Mouse (Mus musculus): Measurements from ENCODE around the gene Eif4e3. TPM values are rescaled to one million over a fixed set of nuclear protein-coding genes. Genes with fewer than 3 reads are reported as not detected.

The Eif4e3 gene
- polyA plus RNA-seq, 1 experiment: 2.6 TPM

GRCm38 (mm10) chr6:99678108-99678507, 11.5 kb upstream of the Eif4e3 start:
- H3K27me3 ChIP-seq (ENCODE audit: control insufficient read depth, insufficient read depth, low read length): no peaks in the 10 kb centered on the region
- H3K27ac ChIP-seq (ENCODE audit: insufficient read depth, low read depth, low read length): no peak overlapping the region
- H3K4me1 ChIP-seq (ENCODE audit: control insufficient read depth, insufficient read depth, insufficient read length, low read length): peaks cover 5% of the 10 kb centered on the region; the same call in 1 of the 2 replicates
- H3K36me3 ChIP-seq (ENCODE audit: control insufficient read depth, insufficient read depth, low read length): no peaks in the 10 kb centered on the region
- no peak for TF ChIP-seq POLR2A (IDR thresholded peaks at IDR 0.05; ENCODE audit: low read depth, low read length)
- no peak for TF ChIP-seq CTCF (IDR thresholded peaks at IDR 0.05; ENCODE audit: extremely low read depth, insufficient read length, insufficient replicate concordance, low read depth, low read length)
- no peak overlapping the region for H3K4me3 ChIP-seq (ENCODE audit: low read depth, low read length)
- WGBS: 75% methylated on average over 11 of the region's 11 CpGs

- Histone ChIP-seq H3K27me3 (ENCODE audit: control insufficient read depth, insufficient read depth, low read length) (no peaks in the 10 kb centered on the region), H3K27ac (ENCODE audit: insufficient read depth, low read depth, low read length) (no peak overlapping the region), H3K4me1 (ENCODE audit: control insufficient read depth, insufficient read depth, insufficient read length, low read length) (peaks cover 5% of the 10 kb centered on the region; the same call in 1 of the 2 replicates), H3K36me3 (ENCODE audit: control insufficient read depth, insufficient read depth, low read length) (no peaks in the 10 kb centered on the region), H3K4me3 (ENCODE audit: low read depth, low read length) (no peak overlapping the region)
- 35% methylated on average over 8 of the region's 8 CpGs for WGBS
- TF ChIP-seq CTCF (IDR thresholded peaks at IDR 0.05; ENCODE audit: extremely low read depth, insufficient read length, insufficient replicate concordance, low read depth, low read length) (no peak), POLR2A (IDR thresholded peaks at IDR 0.05; ENCODE audit: low read depth, low read length) (no peak)
Observed at GRCm38 (mm10) chr6:99677325-99677724, 10.8 kb upstream of the Eif4e3 start.

- peaks cover 5% of the 10 kb centered on the region; the same call in 1 of the 2 replicates for H3K4me1 ChIP-seq (ENCODE audit: control insufficient read depth, insufficient read depth, insufficient read length, low read length)
- WGBS: 84% methylated on average over 4 of the region's 4 CpGs
- H3K36me3 ChIP-seq (ENCODE audit: control insufficient read depth, insufficient read depth, low read length): no peaks in the 10 kb centered on the region
- H3K27ac ChIP-seq (ENCODE audit: insufficient read depth, low read depth, low read length): no peak overlapping the region
- TF ChIP-seq CTCF (IDR thresholded peaks at IDR 0.05; ENCODE audit: extremely low read depth, insufficient read length, insufficient replicate concordance, low read depth, low read length) (no peak), POLR2A (IDR thresholded peaks at IDR 0.05; ENCODE audit: low read depth, low read length) (no peak)
- H3K27me3 ChIP-seq (ENCODE audit: control insufficient read depth, insufficient read depth, low read length): no peaks in the 10 kb centered on the region
- no peak overlapping the region for H3K4me3 ChIP-seq (ENCODE audit: low read depth, low read length)
Observed at GRCm38 (mm10) chr6:99674482-99674881, 7.9 kb upstream of the Eif4e3 start.

- WGBS: 62% methylated on average over 3 of the region's 3 CpGs
- no peaks in the 10 kb centered on the region for H3K36me3 ChIP-seq (ENCODE audit: control insufficient read depth, insufficient read depth, low read length)
- peaks cover 7% of the 10 kb centered on the region; the same call in 1 of the 2 replicates for H3K4me1 ChIP-seq (ENCODE audit: control insufficient read depth, insufficient read depth, insufficient read length, low read length)
- no peak overlapping the region for H3K27ac ChIP-seq (ENCODE audit: insufficient read depth, low read depth, low read length)
- TF ChIP-seq CTCF (IDR thresholded peaks at IDR 0.05; ENCODE audit: extremely low read depth, insufficient read length, insufficient replicate concordance, low read depth, low read length): no peak
- no peak for TF ChIP-seq POLR2A (IDR thresholded peaks at IDR 0.05; ENCODE audit: low read depth, low read length)
- H3K27me3 ChIP-seq (ENCODE audit: control insufficient read depth, insufficient read depth, low read length): no peaks in the 10 kb centered on the region
- no peak overlapping the region for H3K4me3 ChIP-seq (ENCODE audit: low read depth, low read length)
Observed at GRCm38 (mm10) chr6:99671768-99672167, 5.2 kb upstream of the Eif4e3 start.

GRCm38 (mm10) chr6:99670481-99671119, 4.0 kb upstream of the Eif4e3 start:
- H3K27ac ChIP-seq (ENCODE audit: insufficient read depth, low read depth, low read length): no peak overlapping the region

GRCm38 (mm10) chr6:99669481-99670325, 3.1 kb upstream of the Eif4e3 start:
- H3K36me3 ChIP-seq (ENCODE audit: control insufficient read depth, insufficient read depth, low read length): no peaks in the 10 kb centered on the region
- 44% methylated on average over 5 of the region's 5 CpGs for WGBS
- TF ChIP-seq CTCF (IDR thresholded peaks at IDR 0.05; ENCODE audit: extremely low read depth, insufficient read length, insufficient replicate concordance, low read depth, low read length) (no peak), POLR2A (IDR thresholded peaks at IDR 0.05; ENCODE audit: low read depth, low read length) (no peak)

More at GRCm38 (mm10) chr6:99670481-99671119, 4.0 kb upstream of the Eif4e3 start:
- 81% methylated on average over 7 of the region's 7 CpGs for WGBS
- Histone ChIP-seq H3K27me3 (ENCODE audit: control insufficient read depth, insufficient read depth, low read length) (no peaks in the 10 kb centered on the region), H3K4me1 (ENCODE audit: control insufficient read depth, insufficient read depth, insufficient read length, low read length) (peaks cover 8% of the 10 kb centered on the region; the same call in 1 of the 2 replicates), H3K4me3 (ENCODE audit: low read depth, low read length) (no peak overlapping the region), H3K36me3 (ENCODE audit: control insufficient read depth, insufficient read depth, low read length) (no peaks in the 10 kb centered on the region)
- TF ChIP-seq POLR2A (IDR thresholded peaks at IDR 0.05; ENCODE audit: low read depth, low read length) (no peak), CTCF (IDR thresholded peaks at IDR 0.05; ENCODE audit: extremely low read depth, insufficient read length, insufficient replicate concordance, low read depth, low read length) (peak; percentile 71; the same call in 1 of the 2 replicates)

GRCm38 (mm10) chr6:99667290-99667689, 719 bp upstream of the Eif4e3 start:
- no peaks in the 10 kb centered on the region for H3K36me3 ChIP-seq (ENCODE audit: control insufficient read depth, insufficient read depth, low read length)
- WGBS: 56% methylated on average over 8 of the region's 8 CpGs
- no peak for TF ChIP-seq CTCF (IDR thresholded peaks at IDR 0.05; ENCODE audit: extremely low read depth, insufficient read length, insufficient replicate concordance, low read depth, low read length)
- no peak for TF ChIP-seq POLR2A (IDR thresholded peaks at IDR 0.05; ENCODE audit: low read depth, low read length)
- H3K27me3 ChIP-seq (ENCODE audit: control insufficient read depth, insufficient read depth, low read length): no peaks in the 10 kb centered on the region
- H3K27ac ChIP-seq (ENCODE audit: insufficient read depth, low read depth, low read length): peak overlapping the region; percentile 21; the same call in 1 of the 2 replicates
- peaks cover 10% of the 10 kb centered on the region; the same call in 1 of the 2 replicates for H3K4me1 ChIP-seq (ENCODE audit: control insufficient read depth, insufficient read depth, insufficient read length, low read length)
- H3K4me3 ChIP-seq (ENCODE audit: low read depth, low read length): no peak overlapping the region

More at GRCm38 (mm10) chr6:99669481-99670325, 3.1 kb upstream of the Eif4e3 start:
- Histone ChIP-seq H3K27ac (ENCODE audit: insufficient read depth, low read depth, low read length) (no peak overlapping the region), H3K4me3 (ENCODE audit: low read depth, low read length) (no peak overlapping the region), H3K27me3 (ENCODE audit: control insufficient read depth, insufficient read depth, low read length) (no peaks in the 10 kb centered on the region), H3K4me1 (ENCODE audit: control insufficient read depth, insufficient read depth, insufficient read length, low read length) (peaks cover 8% of the 10 kb centered on the region; the same call in 1 of the 2 replicates)

Data from small intestine, adult 2 months (tissue).